Mouse (Mus musculus) adrenal gland, adult (tissue): ENCODE measurements around the gene Klhl7.

Experiments used
- DNase-seq, 2 experiments: peaks; one replicate each; pipeline ENCODE4 v3.0.0; 2022 to 2023; ENCODE audit warnings: low spot score in 1 of 2; ENCODE audit not compliant: inconsistent age in 2 of 2

Gene Klhl7

GRCm38 (mm10) chr5:24167263-24167662, 66.9 kb downstream of the Klhl7 start:
- no peak for DNase-seq

- no peak for DNase-seq
These were observed 69.5 kb downstream of the Klhl7 start for GRCm38 (mm10) chr5:24169881-24170280.

GRCm38 (mm10) chr5:24172092-24172491, 71.7 kb downstream of the Klhl7 start:
- DNase-seq = no peak

GRCm38 (mm10) chr5:24181514-24182295, 81.3 kb downstream of the Klhl7 start:
- DNase-seq = no peak

GRCm38 (mm10) chr5:24182296-24182734, 81.9 kb downstream of the Klhl7 start:
- no peak for DNase-seq

- DNase-seq = no peak
These were observed 82.7 kb downstream of the Klhl7 start for GRCm38 (mm10) chr5:24183096-24183495.

- DNase-seq = no peak
These were observed 83.6 kb downstream of the Klhl7 start for GRCm38 (mm10) chr5:24184011-24184410.

GRCm38 (mm10) chr5:24188476-24188875, 88.1 kb downstream of the Klhl7 start:
- DNase-seq = no peak

GRCm38 (mm10) chr5:24191821-24192220, 91.4 kb downstream of the Klhl7 start:
- no peak for DNase-seq

GRCm38 (mm10) chr5:24201006-24201405, 100.6 kb downstream of the Klhl7 start:
- DNase-seq = no peak

GRCm38 (mm10) chr5:24202492-24202891, 102.1 kb downstream of the Klhl7 start:
- no peak for DNase-seq

GRCm38 (mm10) chr5:24203266-24203665, 102.9 kb downstream of the Klhl7 start:
- no peak for DNase-seq

GRCm38 (mm10) chr5:24207965-24208364, 107.6 kb downstream of the Klhl7 start:
- DNase-seq = no peak

GRCm38 (mm10) chr5:24208505-24208904, 108.1 kb downstream of the Klhl7 start:
- no peak for DNase-seq
